Mouse (Mus musculus) bone marrow, adult 2 months (tissue): Measurements from ENCODE around the gene L3hypdh.

Source experiments
- CTCF ChIP-seq: fragments of 200-500 bp; IDR thresholded peaks from 2 replicates; pipeline ENCODE4 v1.5.1; 2011; ENCODE audit warnings: low read length, control low read depth; ENCODE audit not compliant: control insufficient read depth, insufficient read depth
- POLR2A ChIP-seq: fragments of 200-500 bp; IDR thresholded peaks from 2 replicates; pipeline ENCODE4 v1.6.1; 2011; ENCODE audit warnings: low read depth, mild to moderate bottlenecking, control low read depth, low read length, borderline replicate concordance; ENCODE audit not compliant: control insufficient read depth

DNA sequence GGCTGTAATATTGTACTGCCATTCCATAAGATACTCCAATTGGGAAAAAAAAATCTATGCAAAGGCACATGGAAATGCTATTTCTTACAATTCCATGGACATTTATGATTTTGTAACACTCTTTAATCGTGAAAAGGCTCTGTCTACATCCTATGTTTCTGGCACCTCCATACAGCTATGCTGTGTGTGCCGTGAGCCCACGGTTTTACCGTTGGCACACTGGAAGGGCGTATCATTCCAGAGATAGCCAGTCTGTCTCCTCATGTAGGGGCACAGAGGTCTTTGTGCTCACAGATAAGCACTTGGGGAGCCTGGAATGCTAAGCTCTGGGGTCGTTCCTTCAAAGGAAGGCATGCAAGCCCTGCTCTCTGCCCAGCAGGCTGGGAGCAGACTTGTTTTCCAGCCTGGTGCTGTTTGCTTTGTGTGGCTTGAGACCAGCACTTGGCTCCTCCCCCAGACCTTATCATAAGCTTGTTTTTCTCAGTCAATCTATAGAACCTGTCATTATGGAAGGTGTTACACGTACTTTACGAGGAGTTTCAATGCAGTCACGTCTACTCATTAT lies 49.1 kb downstream of the L3hypdh start:
- TF ChIP-seq CTCF (no peak), POLR2A (no peak)
